Mouse (Mus musculus): Measurements from ENCODE around the gene Vgll4.

GRCm38 (mm10) chr6:114928462-114928861, 41.3 kb downstream of the Vgll4 start:
- TF ChIP-seq GATA1 (IDR thresholded peaks at IDR 0.05; ENCODE audit: low read length) (no peak), TAL1 (IDR thresholded peaks at IDR 0.05; ENCODE audit: low read length) (no peak)

All from erythroblast, embryonic 14.5 days (primary cell).